ENCODE assay signal across 9 mouse cellular contexts in the genomic region with DNA sequence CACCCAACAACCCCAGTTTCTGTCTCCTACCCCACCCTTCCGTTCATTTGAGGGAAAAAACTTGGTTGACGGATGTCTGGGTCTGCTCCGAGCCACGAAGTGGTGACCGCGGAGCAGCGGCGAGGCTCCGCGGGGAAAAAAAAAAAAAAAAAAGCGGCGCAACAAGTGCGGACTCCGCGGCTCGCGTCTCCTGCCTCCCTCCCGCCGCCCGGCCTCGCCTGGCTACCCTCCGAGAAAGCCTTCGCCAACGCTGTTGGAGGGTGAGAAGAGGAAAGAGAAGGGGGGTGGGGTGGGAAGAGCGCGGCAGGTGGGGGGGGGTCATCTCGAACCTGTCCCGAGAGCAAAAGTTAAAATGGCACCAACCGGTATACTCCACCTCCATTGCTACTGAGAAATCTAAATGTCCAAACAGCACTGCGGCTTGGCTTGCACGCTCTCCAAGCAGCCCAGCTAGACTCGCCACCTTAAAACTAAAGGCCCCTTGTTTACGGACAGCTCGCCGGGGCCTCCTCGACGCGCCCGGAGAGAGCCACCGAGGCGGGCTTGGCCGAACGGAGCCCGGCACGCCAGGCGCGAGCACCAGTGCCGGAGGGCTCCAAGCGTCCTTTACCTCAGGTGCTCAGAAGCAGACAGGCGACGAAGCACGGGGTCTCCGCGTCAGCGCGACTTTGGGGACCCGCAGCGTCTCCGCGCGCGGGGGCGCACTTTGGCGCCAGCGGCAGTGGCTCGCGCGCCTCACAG. TPM values are rescaled to one million over a fixed set of nuclear protein-coding genes. Genes with fewer than 3 reads are reported as not detected.
DNase-seq lines count a peak whose midpoint lies in the region; ATAC-seq and TF ChIP-seq lines count a peak whose summit lies in the region.
"Had no signal": no experiment of that assay in that cellular context is flagged by ENCODE, and none has a peak within 500 bp of the region (broad histone marks: within the 10 kb centered on the region; RNA-seq: fewer than 3 reads in every experiment).

No protein-coding gene starts in this region.

- 0 out of 2 replicates have a peak overlapping the region, but pooled peaks have one; percentile 16 for H3K9ac ChIP-seq in heart, adult 2 months (ENCODE audit: low read depth, low read length)
- H3K9ac ChIP-seq in forebrain, embryonic 13.5 days: no peak overlapping the region; the same call in 1 of the 2 replicates
- H3K9ac ChIP-seq in kidney, embryonic 16.5 days (replicated peaks; ENCODE audit: low read length): peak overlapping the region; percentile 65
- no peak overlapping the region for H3K9ac ChIP-seq in midbrain, embryonic 15.5 days

- peaks cover 3% of the 10 kb centered on the region; the same call in 1 of the 2 replicates for H3K27me3 ChIP-seq in heart, adult 2 months (ENCODE audit: control insufficient read depth, insufficient read depth, low read length)
- H3K27me3 ChIP-seq in forebrain, embryonic 13.5 days: peaks cover 55% of the 10 kb centered on the region
- H3K27me3 ChIP-seq in kidney, embryonic 16.5 days (ENCODE audit: insufficient read depth, low read length): peaks cover 59% of the 10 kb centered on the region
- H3K27me3 ChIP-seq in midbrain, embryonic 15.5 days (replicated peaks): peaks cover 43% of the 10 kb centered on the region

- no peak for ATAC-seq in forebrain, embryonic 13.5 days
- ATAC-seq in kidney, embryonic 16.5 days (ENCODE audit: low FRiP score, low TSS enrichment): no peak
- ATAC-seq in midbrain, embryonic 15.5 days (replicated peaks): no peak

- H3K4me1 ChIP-seq in heart, adult 2 months (ENCODE audit: control insufficient read depth, insufficient read depth, low read length): peaks cover 2% of the 10 kb centered on the region; the same call in 1 of the 2 replicates
- H3K4me1 ChIP-seq in forebrain, embryonic 13.5 days: peaks cover 5% of the 10 kb centered on the region
- H3K4me1 ChIP-seq in kidney, embryonic 16.5 days (ENCODE audit: insufficient read depth, low read length): peaks cover 10% of the 10 kb centered on the region; the same call in 1 of the 2 replicates
- H3K4me1 ChIP-seq in midbrain, embryonic 15.5 days: peaks cover 16% of the 10 kb centered on the region

- H3K79me2 ChIP-seq in heart, adult 2 months (replicated peaks; ENCODE audit: control insufficient read depth, insufficient read depth, low read length): no peaks in the 10 kb centered on the region

- H3K4me3 ChIP-seq in heart, adult 2 months: peak overlapping the region; percentile 46
- peak overlapping the region; percentile 51 for H3K4me3 ChIP-seq in forebrain, embryonic 13.5 days
- H3K4me3 ChIP-seq in kidney, embryonic 16.5 days (ENCODE audit: low read length): peak overlapping the region; percentile 56
- H3K4me3 ChIP-seq in midbrain, embryonic 15.5 days: peak overlapping the region; percentile 56

- DNase-seq in heart, adult 2 months: peak; percentile 11 to 29
- no peak for DNase-seq in heart, adult 9 months (ENCODE audit: low spot score in 2 of 2)
- DNase-seq in R1 (ENCODE audit: low read depth, low spot score): peak; percentile 41
- peak; percentile 6 to 13 for DNase-seq in thymus, postnatal 36 days
- no peak for DNase-seq in left cerebral cortex, adult 8-10 months (ENCODE audit: low spot score in 2 of 2)

- 13% methylated on average over 54 of the region's 68 CpGs for WGBS in heart, adult 2 months
- WGBS in forebrain, embryonic 13.5 days: 18% methylated on average over 46 of the region's 68 CpGs
- 17% methylated on average over 48 of the region's 68 CpGs for WGBS in kidney, embryonic 16.5 days
- WGBS in midbrain, embryonic 15.5 days: 23% methylated on average over 52 of the region's 68 CpGs

- H3K36me3 ChIP-seq in heart, adult 2 months (ENCODE audit: control insufficient read depth, insufficient read depth, low read length): no peaks in the 10 kb centered on the region
- H3K36me3 ChIP-seq in forebrain, embryonic 13.5 days (ENCODE audit: poor library complexity, severe bottlenecking): no peaks in the 10 kb centered on the region
- H3K36me3 ChIP-seq in kidney, embryonic 16.5 days (ENCODE audit: insufficient read depth, low read length): 0 out of 2 replicates have a peak, but pooled peaks cover 5% of the 10 kb centered on the region
- no peaks in the 10 kb centered on the region for H3K36me3 ChIP-seq in midbrain, embryonic 15.5 days (replicated peaks)

- intact Hi-C loops in heart, adult 2 months (cut with DNase I): loop anchor here (10.0 kb wide), 1 partner anchor 114 kb away; no protein-coding TSS in a partner anchor

- no peak overlapping the region for H3K27ac ChIP-seq in heart, adult 2 months
- H3K27ac ChIP-seq in forebrain, embryonic 13.5 days: no peak overlapping the region
- no peak overlapping the region for H3K27ac ChIP-seq in kidney, embryonic 16.5 days (ENCODE audit: low read length)
- H3K27ac ChIP-seq in midbrain, embryonic 15.5 days: no peak overlapping the region

- peak overlapping the region; percentile 87 for H3K4me2 ChIP-seq in forebrain, embryonic 13.5 days
- peak overlapping the region; percentile 73 for H3K4me2 ChIP-seq in kidney, embryonic 16.5 days (replicated peaks; ENCODE audit: low read depth, low read length)
- peak overlapping the region; percentile 93 for H3K4me2 ChIP-seq in midbrain, embryonic 15.5 days

- H3K9me3 ChIP-seq in forebrain, embryonic 13.5 days (replicated peaks): no peaks in the 10 kb centered on the region; the same call in 1 of the 2 replicates
- H3K9me3 ChIP-seq in kidney, embryonic 16.5 days (ENCODE audit: low read length): peaks cover 8% of the 10 kb centered on the region; the same call in 1 of the 2 replicates
- no peaks in the 10 kb centered on the region for H3K9me3 ChIP-seq in midbrain, embryonic 15.5 days

- TF ChIP-seq CTCF in heart, adult 2 months (IDR thresholded peaks at IDR 0.05): no peak

- no peak for TF ChIP-seq EP300 in heart, adult 2 months (IDR thresholded peaks at IDR 0.05; ENCODE audit: insufficient read depth, low read depth, low read length)

- no peak for TF ChIP-seq POLR2A in heart, adult 2 months (IDR thresholded peaks at IDR 0.05; ENCODE audit: insufficient read depth, low read depth, low read length)

RNA-seq across cellular contexts. Expression of a gene that starts 1.7 kb away (rescaled TPM):
- total RNA-seq in heart, adult 2 months (2021): 1 to 10 TPM in 1 of 2 experiments, under 1 TPM in 1; 0.93 to 1.0 TPM
- 3.5 and 5.2 TPM in 2 replicates for polyA plus RNA-seq in heart, adult 2 months (2012; rRNA removed)
- polyA plus RNA-seq in forebrain, embryonic 13.5 days (2015; fragmentation: Nextera tagmentation; extraction: Ambion mirVana): 8.2 and 8.5 TPM in 2 replicates
- polyA plus RNA-seq in kidney, embryonic 16.5 days (2015; fragmentation: Nextera tagmentation; extraction: Ambion mirVana): 142 and 163 TPM in 2 replicates
- polyA plus RNA-seq in midbrain, embryonic 15.5 days (2015; fragmentation: Nextera tagmentation; extraction: Ambion mirVana): 10.8 and 11.7 TPM in 2 replicates
- total RNA-seq in left cerebral cortex, adult 8-10 months (2022): 1 to 10 TPM; 2.8 to 4.0 (median 3.3) TPM
- total RNA-seq: MEL had no signal

Comparison
In these comparisons a context has a peak if more than half of its experiments do, and no peak if none do; other contexts are left out.
1. DNase-seq: peak in heart, adult 2 months (2 of 2), R1 (single experiment) and thymus, postnatal 36 days (2 of 2); none in heart, adult 9 months (0 of 2) and left cerebral cortex, adult 8-10 months (0 of 2).
2. H3K9ac ChIP-seq: peak in heart, adult 2 months (single experiment) and kidney, embryonic 16.5 days (single experiment); none in forebrain, embryonic 13.5 days (single experiment) and midbrain, embryonic 15.5 days (single experiment).
3. RNA of a gene that starts 1.7 kb away (polyA plus RNA-seq): 142 to 163 TPM in kidney, embryonic 16.5 days; 10.8 to 11.7 TPM in midbrain, embryonic 15.5 days, 8.2 to 8.5 TPM in forebrain, embryonic 13.5 days and 3.5 to 5.2 TPM in heart, adult 2 months; every median in the first group is over 10 times any median in the second.
4. Peak in every context shown above with its lines, with median percentiles within 50 percentile points of each other: H3K4me3 ChIP-seq and H3K4me2 ChIP-seq.